Mouse (Mus musculus) embryo, embryonic 9.5 days (tissue): ENCODE results near the gene Mrfap1.

Experiments used
- DNase-seq: peaks from one replicate; pipeline ENCODE4 v3.0.0-alpha.2; 2017; ENCODE audit errors: extremely low spot score

The Mrfap1 gene

DNA sequence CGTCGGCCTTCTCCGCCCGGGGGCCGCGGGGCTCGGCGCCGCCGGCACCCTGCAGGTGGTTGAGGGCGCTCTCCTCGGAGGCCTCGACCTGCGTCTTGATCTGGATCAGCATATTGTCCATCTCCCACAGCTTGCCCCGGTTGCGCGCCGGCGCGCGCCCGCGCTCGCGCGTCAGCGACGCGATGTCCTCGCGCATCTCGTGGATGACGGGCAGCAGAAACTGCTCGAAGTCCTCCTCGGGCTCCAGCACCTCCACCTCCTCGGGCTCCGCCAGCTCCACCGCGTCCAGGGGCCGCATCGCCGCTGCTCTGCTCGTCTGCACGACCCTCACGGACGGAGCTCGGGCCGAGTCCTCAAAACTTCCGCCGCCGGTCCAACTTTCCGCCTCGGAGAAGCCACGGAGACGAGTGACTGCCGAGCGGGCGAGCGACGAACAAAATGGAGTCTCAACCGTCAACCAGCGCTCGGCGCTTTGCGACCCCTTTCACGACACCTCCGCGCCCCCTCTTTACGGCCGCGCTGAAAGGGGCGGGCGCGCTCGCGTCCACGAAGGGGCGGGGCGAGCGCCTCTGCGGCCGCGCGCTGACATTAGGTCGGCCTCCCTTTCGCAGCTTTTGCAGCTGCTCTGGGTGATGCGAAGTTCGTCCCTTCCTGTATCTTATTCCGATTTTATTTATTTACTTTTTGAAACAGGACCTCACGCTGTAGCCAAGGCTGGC lies at the start of gene Mrfap1:
Mrfap1 (minus strand) TSS at position 477 of the 719 bp plus-strand sequence.
- peak; percentile 94 for DNase-seq

DNA sequence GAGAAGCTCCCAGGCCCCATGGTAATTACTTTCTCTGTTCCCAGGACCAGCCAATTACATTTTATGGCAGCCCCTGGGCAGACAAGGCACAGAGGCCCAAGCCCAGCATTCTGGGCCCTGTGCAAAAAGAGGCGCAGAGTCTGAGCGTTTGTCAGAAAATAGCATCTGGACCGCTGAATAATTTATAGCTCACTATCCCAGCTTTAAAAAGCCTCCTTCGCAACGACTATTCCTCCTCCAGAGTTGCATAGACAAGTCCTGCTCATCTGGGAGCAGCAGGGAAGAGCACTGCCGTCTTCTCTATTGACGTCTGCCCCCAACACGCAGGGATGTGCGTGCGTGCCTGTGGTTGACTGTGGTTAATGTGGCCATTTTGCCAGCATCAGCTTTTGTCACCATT lies 47.9 kb upstream of the Mrfap1 start:
- no peak for DNase-seq

DNA sequence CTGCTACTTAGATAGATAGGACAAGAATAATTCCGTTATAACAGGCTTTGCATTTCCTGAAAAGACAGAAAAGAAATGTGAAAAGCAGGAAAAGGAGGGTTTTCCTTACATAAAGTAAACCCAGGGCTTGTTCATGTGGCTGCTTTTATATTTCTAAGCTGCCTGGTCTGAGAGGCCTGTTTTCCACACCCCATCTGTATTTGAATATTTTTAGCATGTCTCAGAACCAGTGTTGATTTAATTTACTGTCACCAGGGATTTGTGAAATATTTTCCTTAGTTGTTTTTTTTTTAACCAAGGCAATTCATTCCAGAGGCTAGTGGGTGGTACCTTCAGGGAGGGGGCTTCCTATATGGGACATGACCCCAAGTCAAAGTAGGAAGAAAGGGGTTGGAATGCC lies 45.1 kb upstream of the Mrfap1 start:
- DNase-seq, result no peak

DNA sequence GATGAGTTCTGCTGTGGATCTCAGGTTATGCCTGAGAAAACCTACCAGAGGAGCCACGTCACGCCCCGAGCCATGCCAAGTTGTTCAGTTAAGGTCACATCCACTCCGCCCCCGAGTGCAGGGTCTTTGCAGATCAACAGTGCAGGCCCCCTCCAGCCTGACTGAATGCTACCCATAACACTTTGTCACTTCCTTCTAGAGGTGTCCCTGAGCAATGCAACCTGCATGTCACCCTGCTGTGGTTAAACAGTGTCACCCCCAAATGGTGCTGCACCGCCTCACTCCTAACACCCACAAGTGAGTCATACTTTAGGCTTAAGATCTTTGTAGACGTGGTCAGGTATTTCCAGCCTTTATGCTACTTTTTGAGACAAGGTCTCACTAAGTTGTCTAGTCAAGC lies 43.5 kb upstream of the Mrfap1 start:
- no peak for DNase-seq

DNA sequence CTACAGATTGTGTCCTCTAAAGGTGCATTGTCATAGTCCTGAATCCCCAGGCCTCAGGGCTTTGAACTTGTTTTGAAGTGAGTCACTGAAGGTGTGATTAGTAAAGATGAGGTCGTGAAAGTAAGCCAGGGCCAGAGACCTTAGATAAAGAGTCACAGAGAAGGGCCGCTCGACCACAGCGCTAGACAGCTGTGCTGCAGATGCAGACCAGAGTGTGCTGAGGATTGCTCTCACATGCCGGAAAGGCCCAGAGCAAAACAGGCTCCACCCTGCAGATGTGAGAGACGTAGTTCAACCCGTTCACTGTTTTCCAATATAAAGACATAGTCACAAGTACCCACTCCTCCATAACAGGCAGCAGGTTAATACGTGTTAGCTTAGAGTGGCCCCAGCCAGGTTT lies 43.0 kb upstream of the Mrfap1 start:
- DNase-seq, result no peak

DNA sequence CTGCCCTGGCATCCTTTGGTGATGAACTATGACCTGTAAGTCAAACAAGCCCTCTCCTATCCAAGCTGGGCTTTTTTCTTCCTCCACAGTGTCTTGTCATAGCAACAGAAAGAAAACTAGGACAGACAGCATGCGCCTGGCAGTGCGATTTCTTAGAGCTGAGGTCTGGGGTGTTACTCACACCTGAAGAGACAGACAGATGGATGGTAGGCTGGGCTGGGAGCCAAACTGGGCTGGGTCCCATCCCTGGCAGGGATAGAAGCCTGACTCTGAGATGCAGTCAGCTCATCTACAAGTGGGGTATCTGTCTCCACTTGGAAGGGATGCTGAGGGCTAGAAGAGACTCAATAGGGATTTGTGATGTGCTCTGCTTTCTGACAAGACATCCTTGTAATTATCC lies 42.5 kb upstream of the Mrfap1 start:
- no peak for DNase-seq

DNA sequence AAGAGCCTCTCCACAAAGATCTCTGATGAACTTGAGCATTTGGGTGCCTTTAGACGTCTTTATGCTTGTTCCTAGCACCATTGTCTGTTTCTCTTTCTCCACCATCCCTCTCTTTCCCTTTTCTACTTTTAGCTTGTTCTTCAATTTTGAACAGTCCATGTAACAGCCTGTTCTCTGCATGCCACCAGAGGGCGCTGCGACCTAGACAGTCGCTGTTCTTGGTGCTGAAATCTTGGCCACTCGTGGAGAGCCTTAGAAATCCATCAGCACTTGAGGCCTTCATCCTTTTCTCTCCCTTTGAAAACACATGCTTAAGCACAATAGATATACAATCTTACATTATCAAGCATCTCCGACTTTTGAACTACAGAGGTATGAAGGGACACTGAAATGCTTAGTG lies 39.4 kb upstream of the Mrfap1 start:
- DNase-seq, result peak; percentile 72

DNA sequence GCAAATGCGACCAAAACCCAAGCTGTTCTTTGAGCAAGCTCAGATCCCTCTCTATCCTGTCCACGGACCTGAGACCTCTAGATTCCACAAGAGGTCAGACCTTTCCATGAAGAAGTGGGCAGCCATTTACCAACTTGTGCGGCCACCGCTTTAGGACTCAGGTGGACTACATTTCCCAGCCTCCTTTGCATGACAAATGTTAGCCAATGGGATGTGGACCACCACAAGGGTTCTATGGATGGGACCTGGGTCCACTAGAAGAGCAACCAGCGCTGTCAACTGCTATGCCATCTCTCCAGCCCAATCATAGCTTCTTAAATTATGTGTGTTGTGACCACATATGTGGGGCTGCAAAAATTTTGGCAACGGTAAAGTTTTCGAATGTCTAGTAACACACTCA lies 34.7 kb upstream of the Mrfap1 start:
- no peak for DNase-seq

DNA sequence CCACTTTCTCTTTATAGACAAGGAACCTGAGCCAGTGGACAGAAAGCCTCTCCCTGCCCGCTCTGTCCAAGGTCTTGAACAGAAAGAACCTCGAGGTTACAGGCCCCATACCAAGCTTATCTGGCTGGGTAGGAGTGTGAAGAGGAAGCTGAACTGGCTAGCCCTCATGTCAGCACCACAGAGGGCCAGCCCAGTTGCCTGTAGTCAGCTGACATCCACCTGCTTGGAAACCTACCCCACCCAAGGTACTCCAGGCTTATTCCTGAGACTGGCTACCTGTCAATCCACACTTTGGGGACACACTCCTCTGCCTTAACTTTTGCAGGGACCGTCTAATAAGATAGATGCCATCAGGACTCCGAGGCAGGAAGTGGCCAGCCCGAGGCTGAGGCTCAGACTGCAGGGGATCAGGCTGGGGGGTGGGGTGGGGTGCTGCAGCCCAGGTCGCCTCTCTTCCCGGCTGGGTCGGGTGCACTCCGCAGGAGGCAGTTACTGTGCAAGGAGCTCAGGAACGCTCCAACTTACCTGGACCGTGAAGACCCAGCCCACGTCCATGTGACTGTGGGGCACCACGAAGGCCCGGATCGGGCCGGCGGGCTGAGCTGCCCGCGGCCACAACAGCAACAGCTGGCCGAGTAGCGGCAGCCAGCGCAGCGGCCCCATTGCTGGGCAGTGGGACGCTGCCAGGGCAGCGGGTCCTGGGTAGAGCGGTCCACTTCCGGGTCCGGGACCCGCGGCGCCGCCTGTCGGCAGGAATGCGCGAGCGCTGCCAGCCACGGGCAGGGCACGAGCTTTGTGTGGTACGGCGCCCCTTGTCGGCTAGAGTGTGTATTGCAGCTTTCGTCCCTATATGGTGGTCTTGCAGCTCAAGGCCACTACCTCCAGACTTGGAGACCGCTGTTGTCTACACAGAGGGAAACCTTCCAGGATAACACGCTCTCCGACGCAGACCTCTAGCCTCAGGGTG lies 33.6 kb upstream of the Mrfap1 start, which contains the start of gene Man2b2:
Man2b2 (minus strand) TSS at position 741 of the 967 bp plus-strand sequence.
- DNase-seq, result peak; percentile 95

DNA sequence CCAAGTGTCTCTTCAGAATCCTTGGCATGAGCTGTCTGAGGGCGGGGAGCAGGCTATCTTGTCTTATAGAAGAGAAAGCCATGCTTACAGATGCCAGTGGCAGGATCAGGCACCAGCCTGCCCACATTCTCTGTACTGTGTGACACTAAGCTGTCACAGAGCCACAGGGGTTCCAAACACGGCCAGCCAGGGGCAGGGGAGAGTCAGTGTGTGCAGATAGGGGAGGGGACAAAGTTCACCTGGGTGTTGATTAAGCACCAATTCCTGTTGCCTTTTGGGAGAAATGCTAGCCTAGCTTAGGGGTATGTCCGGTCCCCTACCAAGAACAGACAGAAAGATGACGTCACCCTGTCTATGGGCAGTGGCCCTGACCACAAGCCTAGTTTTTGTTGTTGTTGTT lies 32.5 kb upstream of the Mrfap1 start:
- DNase-seq, result no peak

DNA sequence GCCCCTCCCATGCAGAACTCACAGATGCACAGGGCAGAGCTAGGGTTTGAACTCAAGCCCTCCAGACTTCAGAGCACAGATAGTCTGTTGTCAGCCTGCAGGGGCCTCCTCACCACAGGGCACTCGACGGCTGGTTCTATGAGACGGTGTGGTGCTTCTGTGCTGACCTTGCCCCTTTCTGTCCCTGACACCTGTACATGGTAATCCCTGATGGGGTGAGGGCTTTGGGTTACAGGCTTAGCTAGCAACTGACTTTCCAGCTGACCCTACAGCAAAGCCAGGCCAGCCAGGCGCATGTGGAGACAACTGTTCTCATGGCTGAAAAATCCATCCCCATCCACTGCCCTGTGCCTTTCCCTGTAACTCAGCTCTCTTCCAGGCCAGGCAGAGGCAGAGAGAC lies 26.3 kb upstream of the Mrfap1 start:
- no peak for DNase-seq

DNA sequence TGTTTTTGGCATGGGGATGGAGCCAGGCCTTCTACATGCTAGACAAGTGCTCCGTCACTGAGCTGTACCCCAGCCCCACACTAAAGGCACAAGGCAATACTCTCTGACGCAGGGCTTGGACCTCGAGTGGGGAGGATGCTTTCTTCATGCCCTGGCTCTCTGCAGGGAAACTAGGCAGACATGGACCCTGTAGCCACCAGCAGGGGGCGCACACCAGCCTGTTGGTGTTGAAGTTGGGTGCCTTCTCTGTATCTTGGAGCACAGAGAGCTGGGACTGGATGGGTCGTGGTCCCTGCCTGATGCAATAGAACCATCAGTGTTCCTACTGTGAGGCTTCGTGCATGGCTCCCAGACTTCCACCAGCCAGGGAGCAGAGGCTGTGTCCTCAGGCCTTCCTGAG lies 23.6 kb upstream of the Mrfap1 start:
- DNase-seq, result peak; percentile 31

DNA sequence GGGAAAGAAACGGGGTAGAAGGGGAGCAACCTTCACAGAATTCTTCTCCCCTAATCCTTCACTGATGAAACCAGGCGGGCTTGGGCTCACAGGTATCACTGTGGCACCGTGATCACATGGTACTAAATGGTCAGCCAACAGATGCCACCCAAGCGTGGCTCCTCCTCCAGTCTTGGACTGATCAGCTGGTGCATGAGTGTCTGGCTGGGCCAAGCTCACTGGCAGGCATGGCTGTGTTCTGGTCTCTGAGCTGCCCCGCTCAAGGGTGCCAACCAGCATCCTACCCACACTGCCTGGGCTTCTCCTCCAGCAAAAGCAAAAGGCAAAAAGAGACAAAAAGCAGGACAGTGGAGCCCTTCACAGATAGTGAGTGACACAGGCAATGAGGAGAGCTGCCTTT lies 23.2 kb upstream of the Mrfap1 start:
- no peak for DNase-seq

DNA sequence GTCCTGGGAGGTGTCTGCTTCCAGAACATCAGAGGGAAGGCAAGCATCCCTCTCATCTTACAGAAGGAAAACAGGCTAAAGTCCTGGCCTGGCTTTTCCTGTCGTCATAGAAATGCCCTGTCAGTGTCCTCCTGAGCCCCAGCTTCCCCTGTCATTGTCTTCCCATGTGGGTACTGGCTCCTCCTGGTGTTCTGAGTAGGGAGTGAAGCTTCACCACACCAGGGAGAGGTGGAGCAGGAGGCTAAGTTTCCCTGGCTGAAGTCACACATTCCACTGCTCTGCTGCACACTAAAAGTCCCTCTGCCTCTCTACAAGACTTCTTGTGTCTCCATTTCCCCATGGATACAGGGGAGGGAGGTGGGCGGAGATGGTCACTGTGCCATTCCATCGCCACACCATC lies 21.2 kb upstream of the Mrfap1 start:
- no peak for DNase-seq

DNA sequence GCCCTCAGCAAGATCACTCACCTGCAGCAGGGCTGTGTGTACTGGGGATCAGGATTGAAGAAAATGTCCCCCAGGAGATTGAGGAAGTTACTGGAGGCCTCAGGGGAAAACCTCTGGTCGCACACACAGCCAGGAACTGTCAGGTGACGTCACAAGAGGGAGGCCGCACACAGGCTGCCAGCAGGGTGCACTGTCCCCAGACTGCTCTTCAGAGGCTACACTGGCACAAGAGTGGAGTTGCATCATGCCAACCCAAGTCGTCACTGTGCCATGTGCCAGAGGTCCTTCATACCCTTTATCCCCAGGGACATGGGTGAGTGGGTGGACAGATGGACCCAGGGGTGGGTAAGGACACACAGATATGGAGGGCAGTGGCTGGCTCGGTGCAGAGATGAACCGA lies 18.0 kb upstream of the Mrfap1 start:
- no peak for DNase-seq

DNA sequence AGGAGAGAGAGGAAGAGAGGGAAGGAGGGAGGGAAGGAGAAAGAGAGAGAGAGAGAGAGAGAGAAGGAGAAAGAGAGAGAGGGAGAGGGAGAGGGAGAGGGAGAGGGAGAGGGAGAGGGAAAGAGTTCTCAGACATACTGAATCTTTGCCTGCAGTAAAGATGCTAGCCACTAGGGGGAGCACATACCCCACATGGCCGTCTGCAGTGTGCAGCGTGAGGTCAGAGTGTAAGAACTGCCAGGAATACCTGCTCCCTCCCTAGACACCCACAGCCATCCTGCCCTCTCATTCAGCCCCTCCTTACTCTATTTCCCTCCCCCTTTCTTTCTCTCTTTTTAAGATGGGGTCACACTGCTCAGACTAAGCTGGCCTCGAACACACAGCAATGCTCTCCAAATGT lies 14.8 kb upstream of the Mrfap1 start:
- DNase-seq, result peak; percentile 66

DNA sequence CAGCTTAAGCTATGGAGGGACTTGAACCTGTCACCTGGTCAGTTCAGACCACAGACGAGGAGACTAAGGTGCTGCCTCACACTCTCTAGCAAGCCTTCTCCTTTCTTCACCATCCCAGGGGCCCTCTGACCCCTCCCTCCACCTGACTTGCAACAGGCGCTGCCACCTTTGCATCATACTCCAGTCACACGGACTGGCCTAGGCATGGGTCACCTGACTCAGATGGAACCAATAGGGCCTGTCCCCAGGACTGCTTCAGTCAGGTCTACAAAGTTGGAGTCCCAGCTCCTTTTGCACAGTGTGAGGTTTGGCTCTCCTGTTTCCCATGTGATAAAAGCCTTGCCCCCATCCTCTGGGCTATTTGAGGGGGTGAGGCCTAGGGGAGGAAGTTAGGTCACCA lies 14.1 kb upstream of the Mrfap1 start:
- no peak for DNase-seq

DNA sequence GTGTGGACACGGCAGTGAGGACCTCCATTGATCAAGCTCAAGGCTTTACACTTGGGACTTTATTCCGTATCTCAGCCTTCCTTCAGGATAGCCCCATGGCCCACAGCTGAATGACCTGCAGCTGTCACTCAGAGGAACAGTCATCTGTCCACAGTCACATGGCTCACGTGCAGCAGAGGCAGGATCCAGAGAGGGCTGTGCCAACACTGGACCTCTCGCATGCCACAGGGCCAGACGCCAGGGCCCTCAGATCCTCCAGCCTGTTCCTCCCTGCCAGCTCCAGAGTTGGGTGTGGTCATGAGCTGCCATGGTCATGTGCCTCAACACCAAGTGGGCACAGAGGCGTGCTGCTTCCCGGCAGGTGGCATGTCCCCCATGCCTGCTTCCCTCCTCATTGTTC lies 12.6 kb upstream of the Mrfap1 start:
- DNase-seq, result no peak

DNA sequence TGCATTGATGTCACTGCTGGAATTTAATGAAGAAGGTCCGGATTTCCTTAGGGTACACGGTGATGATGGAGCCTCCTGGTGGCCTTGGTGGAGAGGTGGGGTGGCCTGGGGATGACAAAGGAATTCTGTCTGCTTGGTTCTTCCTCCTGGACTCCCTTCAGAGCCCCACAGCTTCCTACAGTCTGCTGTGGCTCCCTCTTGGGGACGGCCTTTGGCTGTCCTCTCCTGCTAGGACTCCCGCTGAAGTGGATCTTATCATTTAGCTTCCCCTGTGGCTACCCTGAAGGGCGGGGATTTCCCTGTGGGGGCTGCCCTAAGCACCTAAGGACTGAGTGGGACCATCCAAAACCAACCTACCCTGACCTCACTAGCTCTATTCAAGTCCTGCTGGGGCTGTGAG lies 10.5 kb upstream of the Mrfap1 start:
- DNase-seq, result no peak

DNA sequence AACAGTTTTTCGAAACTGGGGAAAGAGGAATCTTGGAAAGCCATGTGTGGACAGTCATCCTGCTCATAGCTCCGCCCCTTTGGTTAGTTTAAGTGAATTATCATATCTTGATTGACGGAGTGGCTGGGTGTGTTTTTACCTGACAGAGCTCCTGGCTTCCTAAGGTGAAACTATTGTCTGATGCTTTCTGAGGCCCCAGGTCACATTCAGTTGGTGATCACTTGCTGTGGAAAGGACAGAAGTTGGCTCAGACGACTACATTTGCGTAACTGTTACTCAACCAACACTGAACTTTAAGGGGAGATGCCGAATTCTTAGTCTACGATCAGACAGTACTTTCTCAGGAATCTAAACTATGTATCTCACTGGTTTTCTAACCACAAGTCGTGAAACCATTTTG lies 719 bp upstream of the Mrfap1 start:
- DNase-seq, result no peak

DNA sequence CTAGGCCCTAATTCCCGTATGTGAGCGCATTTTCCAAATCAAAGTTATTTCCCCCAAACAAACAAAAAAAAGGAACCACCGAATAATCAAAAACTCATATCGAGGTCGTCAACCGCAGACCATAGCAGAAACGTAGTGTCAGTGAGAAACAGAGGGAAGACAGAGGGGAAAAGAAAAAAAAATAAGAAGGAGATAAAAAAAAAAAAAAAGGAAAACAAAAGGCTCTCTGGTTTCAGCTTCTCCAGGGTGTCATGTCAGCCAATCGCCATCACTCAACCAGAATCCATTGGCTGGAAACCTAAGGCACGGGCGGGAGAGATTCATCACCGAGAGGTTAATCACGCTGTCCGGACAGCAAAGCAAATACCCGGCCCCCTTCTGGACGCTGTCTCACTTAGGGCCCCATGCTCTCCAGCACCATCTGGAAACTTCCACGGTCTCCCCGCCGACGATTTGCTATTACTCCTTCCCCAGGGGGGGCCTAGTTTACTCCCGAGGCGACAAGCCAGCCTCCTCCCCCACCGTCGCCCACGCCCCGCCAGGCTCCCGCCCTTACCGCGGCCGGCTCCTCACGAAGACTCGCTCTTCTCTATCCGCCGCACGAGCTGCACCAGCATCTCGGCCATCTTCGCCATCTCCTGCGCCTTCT lies 801 bp downstream of the Mrfap1 start:
- DNase-seq, result peak; percentile 62

DNA sequence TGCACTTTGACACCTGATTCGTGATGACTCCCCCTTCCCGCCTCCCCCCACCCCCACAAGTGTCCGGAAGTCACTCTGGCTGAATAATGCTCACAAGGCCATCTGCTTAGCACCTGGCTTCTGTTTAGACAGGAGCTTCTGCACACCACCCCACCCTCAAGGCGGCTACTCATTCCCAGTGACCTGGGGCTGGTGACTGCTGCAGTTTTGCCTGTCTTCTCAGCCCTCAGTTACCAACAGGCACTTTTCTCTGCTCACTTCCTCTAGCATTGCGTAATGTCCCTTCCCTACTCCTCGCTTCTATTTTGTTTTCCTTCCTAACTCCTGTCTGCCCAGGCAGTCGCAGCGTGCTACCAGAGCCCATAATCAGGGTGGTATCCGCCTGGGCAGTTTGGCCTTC lies 4.7 kb downstream of the Mrfap1 start:
- no peak for DNase-seq

DNA sequence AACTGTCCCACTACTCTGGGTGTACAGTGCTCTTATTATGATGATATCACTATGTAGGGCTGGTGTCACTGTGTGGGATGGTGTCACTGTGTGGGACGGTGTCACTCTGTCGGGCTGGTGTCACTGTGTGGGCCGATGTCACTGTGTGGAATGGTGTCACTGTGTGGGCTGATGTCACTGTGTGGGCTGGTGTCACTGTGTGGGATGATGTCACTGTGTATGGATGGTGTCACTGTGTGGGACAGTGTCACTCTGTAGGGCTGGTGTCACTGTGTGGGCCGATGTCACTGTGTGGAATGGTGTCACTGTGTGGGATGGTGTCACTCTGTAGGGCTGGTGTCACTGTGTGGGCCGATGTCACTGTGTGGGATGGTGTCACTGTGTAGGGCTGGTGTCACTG lies 10.5 kb downstream of the Mrfap1 start:
- DNase-seq, result no peak
